Mouse (Mus musculus): Measurements from ENCODE around the gene Fam167b.

Gene Fam167b

GRCm38 (mm10) chr4:129608426-129609025 lies 30.2 kb upstream of the Fam167b start:
- DNase-seq (ENCODE audit: low spot score in 2 of 2): peak; percentile 43 to 61

- DNase-seq (ENCODE audit: low spot score in 2 of 2): peak; percentile 56 to 65
Measured at GRCm38 (mm10) chr4:129600233-129601158, 22.1 kb upstream of the Fam167b start, which contains the start of the genes Eif3i and Tmem234. Eif3i (minus strand) TSS chr4:129600648. Tmem234 (plus strand) TSS chr4:129600668.

GRCm38 (mm10) chr4:129588865-129589264 lies 10.5 kb upstream of the Fam167b start:
- DNase-seq (ENCODE audit: low spot score in 2 of 2): no peak

GRCm38 (mm10) chr4:129586943-129587342 lies 8.6 kb upstream of the Fam167b start:
- no peak for DNase-seq (ENCODE audit: low spot score in 2 of 2)

GRCm38 (mm10) chr4:129585773-129586172 lies 7.4 kb upstream of the Fam167b start:
- no peak for DNase-seq (ENCODE audit: low spot score in 2 of 2)

GRCm38 (mm10) chr4:129584884-129585608 lies 6.7 kb upstream of the Fam167b start:
- peak; percentile 72 to 80 for DNase-seq (ENCODE audit: low spot score in 2 of 2)

GRCm38 (mm10) chr4:129584370-129584769 lies 6.0 kb upstream of the Fam167b start:
- DNase-seq (ENCODE audit: low spot score in 2 of 2): no peak

- DNase-seq (ENCODE audit: low spot score in 2 of 2): no peak
Measured at GRCm38 (mm10) chr4:129582251-129582650, 3.9 kb upstream of the Fam167b start.

GRCm38 (mm10) chr4:129580347-129580746 lies 2.0 kb upstream of the Fam167b start:
- DNase-seq (ENCODE audit: low spot score in 2 of 2): no peak

GRCm38 (mm10) chr4:129577688-129578087 lies 661 bp downstream of the Fam167b start:
- DNase-seq (ENCODE audit: low spot score in 2 of 2): no peak

- peak; percentile 12 to 43 for DNase-seq (ENCODE audit: low spot score in 2 of 2)
Measured at GRCm38 (mm10) chr4:129576863-129577491, 1.4 kb downstream of the Fam167b start.

GRCm38 (mm10) chr4:129575171-129575844 lies 3.0 kb downstream of the Fam167b start:
- no peak for DNase-seq (ENCODE audit: low spot score in 2 of 2)

GRCm38 (mm10) chr4:129573430-129573829 lies 4.9 kb downstream of the Fam167b start, which contains the start of gene Lck:
Lck (minus strand) TSS chr4:129573641.
- DNase-seq (ENCODE audit: low spot score in 2 of 2): no peak

GRCm38 (mm10) chr4:129573093-129573370 lies 5.3 kb downstream of the Fam167b start:
- no peak for DNase-seq (ENCODE audit: low spot score in 2 of 2)

GRCm38 (mm10) chr4:129572236-129573092 lies 5.9 kb downstream of the Fam167b start:
- no peak for DNase-seq (ENCODE audit: low spot score in 2 of 2)

GRCm38 (mm10) chr4:129571551-129572084 lies 6.7 kb downstream of the Fam167b start:
- DNase-seq (ENCODE audit: low spot score in 2 of 2): no peak

GRCm38 (mm10) chr4:129570028-129570427 lies 8.3 kb downstream of the Fam167b start:
- no peak for DNase-seq (ENCODE audit: low spot score in 2 of 2)

- DNase-seq (ENCODE audit: low spot score in 2 of 2): no peak
Measured at GRCm38 (mm10) chr4:129568366-129568765, 10.0 kb downstream of the Fam167b start.

GRCm38 (mm10) chr4:129565139-129565538 lies 13.2 kb downstream of the Fam167b start:
- DNase-seq (ENCODE audit: low spot score in 2 of 2): no peak

GRCm38 (mm10) chr4:129563718-129564117 lies 14.6 kb downstream of the Fam167b start:
- DNase-seq (ENCODE audit: low spot score in 2 of 2): no peak

All from frontal cortex, postnatal 25 days (tissue).